Mouse (Mus musculus) CH12.LX (cell line): ENCODE measurements around the gene Itga2b. TPM values are rescaled to one million over a fixed set of nuclear protein-coding genes. Genes with fewer than 3 reads are reported as not detected.

Source experiments
- DNase-seq: peaks from one replicate; pipeline ENCODE4 v3.0.0-alpha.2; 2013; ENCODE audit errors: extremely low read depth
- H3K27ac ChIP-seq: 2 replicates; pipeline ENCODE4 v1.5.1; 2012; ENCODE audit warnings: low read depth, mild to moderate bottlenecking, control low read depth, moderate library complexity; ENCODE audit not compliant: insufficient read depth
- H3K27me3 ChIP-seq: replicated peaks from 2 replicates; pipeline ENCODE3; 2012; ENCODE audit warnings: inconsistent platforms
- H3K36me3 ChIP-seq, 2 experiments: replicated peaks in 1 of 2; 2 replicates each; pipeline versions ENCODE3 to v1.6.1; 2012; ENCODE audit warnings: inconsistent platforms in 1 of 2, low read length in 1 of 2, mild to moderate bottlenecking in 1 of 2, mixed read lengths in 1 of 2, moderate library complexity in 1 of 2; ENCODE audit not compliant: control insufficient read depth in 1 of 2, insufficient read depth in 1 of 2
- H3K4me1 ChIP-seq, 2 experiments: 2 replicates each; pipeline ENCODE4 v1.6.1; 2012; ENCODE audit warnings: inconsistent platforms in 1 of 2, moderate library complexity in 1 of 2; ENCODE audit not compliant: insufficient read depth in 2 of 2, control insufficient read depth in 1 of 2
- H3K4me2 ChIP-seq: 2 replicates; pipeline ENCODE4 v1.6.1; 2012; ENCODE audit warnings: low read depth, mild to moderate bottlenecking, control low read depth; ENCODE audit not compliant: poor library complexity, insufficient read depth, severe bottlenecking
- H3K4me3 ChIP-seq, 3 experiments: fragments of 150-350 bp in 1 of 3; sonication (generic) in 1 of 3; replicated peaks in 1 of 3; 2 replicates each; pipeline versions ENCODE3 to v1.5.1; 2011 to 2012; ENCODE audit warnings: low read depth in 2 of 3, low read length in 2 of 3, mild to moderate bottlenecking in 2 of 3, moderate library complexity in 2 of 3, control low read depth in 1 of 3, improper control_type of control experiment in 1 of 3, inconsistent platforms in 1 of 3, mixed read lengths in 1 of 3; ENCODE audit not compliant: poor library complexity in 1 of 3
- H3K79me2 ChIP-seq: replicated peaks from 2 replicates; pipeline ENCODE4 v1.6.1; 2012; ENCODE audit warnings: mild to moderate bottlenecking, moderate library complexity; ENCODE audit not compliant: control insufficient read depth, poor library complexity, insufficient read depth, severe bottlenecking; ENCODE audit errors: extremely low read depth
- H3K9ac ChIP-seq: 2 replicates; pipeline ENCODE4 v1.6.1; 2012; ENCODE audit warnings: low read depth, mild to moderate bottlenecking, control low read depth, moderate library complexity; ENCODE audit not compliant: insufficient read depth
- H3K9me3 ChIP-seq: replicated peaks from 2 replicates; pipeline ENCODE3; 2012; ENCODE audit warnings: low read length, inconsistent platforms, mixed read lengths
- BHLHE40 ChIP-seq: IDR thresholded peaks from 2 replicates; pipeline ENCODE4 v1.6.1; 2011; ENCODE audit warnings: mild to moderate bottlenecking, low read depth, low read length, improper control_type of control experiment
- CHD1 ChIP-seq: IDR thresholded peaks from 2 replicates; pipeline ENCODE4 v1.6.1; 2012; ENCODE audit warnings: low read depth, low read length, improper control_type of control experiment, inconsistent platforms
- CHD2 ChIP-seq: IDR thresholded peaks from 2 replicates; pipeline ENCODE4 v1.6.1; 2011; ENCODE audit warnings: low read length, improper control_type of control experiment
- E2F4 ChIP-seq: IDR thresholded peaks from 2 replicates; pipeline ENCODE4 v1.6.1; 2011; ENCODE audit warnings: low read depth, low read length, improper control_type of control experiment; ENCODE audit not compliant: insufficient replicate concordance
- ELF1 ChIP-seq: IDR thresholded peaks from 2 replicates; pipeline ENCODE4 v1.6.1; 2014; ENCODE audit warnings: low read depth, mild to moderate bottlenecking, inconsistent platforms, low read length, improper control_type of control experiment
- EP300 ChIP-seq: IDR thresholded peaks from 2 replicates; pipeline ENCODE4 v1.6.1; 2011; ENCODE audit warnings: low read length, improper control_type of control experiment
- ETS1 ChIP-seq: conservative IDR thresholded peaks from 2 replicates; pipeline ENCODE4 v1.6.1; 2012; ENCODE audit warnings: low read depth, mild to moderate bottlenecking, inconsistent platforms, low read length, improper control_type of control experiment, moderate library complexity
- GABPA ChIP-seq: IDR thresholded peaks from 2 replicates; pipeline ENCODE4 v1.6.1; 2012; ENCODE audit warnings: low read depth, low read length, improper control_type of control experiment, inconsistent platforms; ENCODE audit not compliant: insufficient replicate concordance
- HCFC1 ChIP-seq: IDR thresholded peaks from 2 replicates; pipeline ENCODE4 v1.6.1; 2012; ENCODE audit warnings: low read depth, mild to moderate bottlenecking, inconsistent platforms, low read length, improper control_type of control experiment
- IRF4 ChIP-seq: IDR thresholded peaks from 2 replicates; pipeline ENCODE4 v1.6.1; 2014; ENCODE audit warnings: low read depth, mild to moderate bottlenecking, inconsistent platforms, low read length, improper control_type of control experiment
- JUN ChIP-seq: IDR thresholded peaks from 2 replicates; pipeline ENCODE4 v1.6.1; 2011; ENCODE audit warnings: low read depth, mild to moderate bottlenecking, low read length, improper control_type of control experiment, moderate library complexity; ENCODE audit not compliant: insufficient read depth
- JUND ChIP-seq: conservative IDR thresholded peaks from 2 replicates; pipeline ENCODE4 v1.6.1; 2011; ENCODE audit warnings: low read depth, low read length, improper control_type of control experiment
- KAT2A ChIP-seq: IDR thresholded peaks from 2 replicates; pipeline ENCODE4 v1.6.1; 2012; ENCODE audit warnings: low read length, improper control_type of control experiment, inconsistent platforms; ENCODE audit not compliant: insufficient replicate concordance
- MAFK ChIP-seq: IDR thresholded peaks from 2 replicates; pipeline ENCODE4 v1.6.1; 2011; ENCODE audit warnings: low read length, improper control_type of control experiment; ENCODE audit not compliant: insufficient replicate concordance
- MAX ChIP-seq: IDR thresholded peaks from 2 replicates; pipeline ENCODE4 v1.6.1; 2011; ENCODE audit warnings: low read length, improper control_type of control experiment
- MEF2A ChIP-seq: IDR thresholded peaks from 2 replicates; pipeline ENCODE4 v1.6.1; 2014; ENCODE audit warnings: low read depth, mild to moderate bottlenecking, inconsistent platforms, low read length, improper control_type of control experiment, borderline replicate concordance
- MXI1 ChIP-seq: IDR thresholded peaks from 2 replicates; pipeline ENCODE4 v1.6.1; 2011; ENCODE audit warnings: mild to moderate bottlenecking, low read depth, low read length, improper control_type of control experiment
- MYC ChIP-seq: IDR thresholded peaks from 2 replicates; pipeline ENCODE4 v1.6.1; 2011; ENCODE audit warnings: low read depth, mild to moderate bottlenecking, improper control_type of control experiment, low read length
- NELFE ChIP-seq: IDR thresholded peaks from 2 replicates; pipeline ENCODE4 v1.6.1; 2011; ENCODE audit warnings: low read depth, low read length, improper control_type of control experiment
- PAX5 ChIP-seq: IDR thresholded peaks from 2 replicates; pipeline ENCODE4 v1.6.1; 2012; ENCODE audit warnings: low read length, inconsistent platforms, mixed read lengths
- POLR2A ChIP-seq: IDR thresholded peaks from 2 replicates; pipeline ENCODE4 v1.6.1; 2011; ENCODE audit warnings: low read depth, mild to moderate bottlenecking, improper control_type of control experiment, low read length
- RAD21 ChIP-seq: IDR thresholded peaks from 2 replicates; pipeline ENCODE4 v1.6.1; 2011; ENCODE audit warnings: low read depth, mild to moderate bottlenecking, low read length, improper control_type of control experiment, moderate library complexity
- RCOR1 ChIP-seq: conservative IDR thresholded peaks from 2 replicates; pipeline ENCODE4 v1.6.1; 2012; ENCODE audit warnings: low read depth, mild to moderate bottlenecking, inconsistent platforms, low read length, improper control_type of control experiment
- SIN3A ChIP-seq: IDR thresholded peaks from 2 replicates; pipeline ENCODE4 v1.6.1; 2012; ENCODE audit warnings: low read length, improper control_type of control experiment, inconsistent platforms
- SMC3 ChIP-seq: IDR thresholded peaks from 2 replicates; pipeline ENCODE4 v1.6.1; 2011; ENCODE audit warnings: low read depth, low read length, improper control_type of control experiment
- TBP ChIP-seq: conservative IDR thresholded peaks from 2 replicates; pipeline ENCODE4 v1.6.1; 2011; ENCODE audit warnings: low read depth, low read length, improper control_type of control experiment
- TCF12 ChIP-seq: IDR thresholded peaks from 2 replicates; pipeline ENCODE4 v1.6.1; 2014; ENCODE audit warnings: low read depth, mild to moderate bottlenecking, inconsistent platforms, low read length, improper control_type of control experiment
- USF1 ChIP-seq: IDR thresholded peaks from 2 replicates; pipeline ENCODE4 v1.6.1; 2014; ENCODE audit warnings: low read depth, mild to moderate bottlenecking, inconsistent platforms, low read length, improper control_type of control experiment
- ZC3H11A ChIP-seq: IDR thresholded peaks from 2 replicates; pipeline ENCODE4 v1.6.1; 2012; ENCODE audit warnings: low read depth, mild to moderate bottlenecking, inconsistent platforms, low read length, improper control_type of control experiment
- ZKSCAN1 ChIP-seq: IDR thresholded peaks from 2 replicates; pipeline ENCODE4 v1.6.1; 2012; ENCODE audit warnings: low read depth, inconsistent platforms, low read length, improper control_type of control experiment, borderline replicate concordance
- ZMIZ1 ChIP-seq: IDR thresholded peaks from 2 replicates; pipeline ENCODE4 v1.6.1; 2012; ENCODE audit warnings: low read depth, mild to moderate bottlenecking, inconsistent platforms, low read length, improper control_type of control experiment
- ZNF384 ChIP-seq: IDR thresholded peaks from 2 replicates; pipeline ENCODE4 v1.6.1; 2012; ENCODE audit warnings: low read depth, low read length, improper control_type of control experiment, inconsistent platforms
- dilution Hi-C: fragments of 300-500 bp; cut with MboI; formaldehyde crosslinking; loops from 2 replicates; pipeline ENCODE4 v1.14.3; 2020; ENCODE audit warnings: low sequenced_read_pairs; ENCODE audit not compliant: extremely low pct_unique_long_range_greater_than_20kb, extremely low pct_ligation_motif_present
- in situ Hi-C: fragments of 300-500 bp; cut with MboI; formaldehyde crosslinking; loops from 3 replicates; pipeline ENCODE4 v1.14.3; 2019; ENCODE audit warnings: low sequenced_read_pairs, low pct_ligation_motif_present, low pct_unique_long_range_greater_than_20kb, mixed read lengths
- polyA plus RNA-seq: library from polyadenylated mRNA; unstranded; fragments of >175 nt; gene quantifications from 2 replicates; pipeline ENCODE4 v1.2.1, GENCODE M21; 2012; ENCODE audit warnings: low read depth; ENCODE audit not compliant: insufficient read length
- total RNA-seq, 2 experiments: library from RNA; depleted of rRNA; stranded (reverse); fragments of 300-350 nt in 1 of 2; fragments of >200 nt in 1 of 2; gene quantifications; 2 replicates each; pipeline ENCODE4 v1.2.3; 2012 to 2014

Itga2b gene
- total and polyA plus RNA-seq, 3 experiments, result 0.95 to 3.6 (median 3.0) TPM

DNA sequence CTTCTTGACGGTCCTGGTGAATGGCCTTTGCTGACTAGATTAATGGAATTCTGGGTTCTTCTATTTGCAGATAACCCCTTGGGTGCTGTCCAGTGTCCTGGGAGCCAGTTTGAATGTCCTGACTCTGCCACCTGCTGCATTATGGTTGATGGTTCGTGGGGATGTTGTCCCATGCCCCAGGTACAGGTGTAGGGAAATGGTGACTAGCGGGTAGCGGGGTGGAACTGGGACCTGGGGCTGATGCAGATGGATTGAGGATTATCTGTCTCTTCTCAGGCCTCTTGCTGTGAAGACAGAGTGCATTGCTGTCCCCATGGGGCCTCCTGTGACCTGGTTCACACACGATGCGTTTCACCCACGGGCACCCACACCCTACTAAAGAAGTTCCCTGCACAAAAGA lies 36.1 kb downstream of the Itga2b start:
- Histone ChIP-seq H3K4me3 (peak overlapping the region in 2 of 3 experiments; percentile 18 to 60), H3K79me2 (no peaks in the 10 kb centered on the region), H3K27ac (no peak overlapping the region), H3K4me2 (peak overlapping the region; percentile 41; the same call in 1 of the 2 replicates), H3K36me3 (peaks cover 24 to 47% of the 10 kb centered on the region in 2 experiments), H3K4me1 (peaks cover 27 to 52% of the 10 kb centered on the region in 2 experiments)
- DNase-seq, result peak; percentile 23
- 0 out of 2 replicates have a peak, but pooled peaks have one; percentile 5 for TF ChIP-seq MYC
- 0 out of 2 replicates have a peak, but pooled peaks have one; percentile 5 for TF ChIP-seq POLR2A
- no peak for TF ChIP-seq NELFE
- no peak for TF ChIP-seq ZKSCAN1
- TF ChIP-seq, all 38 proteins: peak for 2
- dilution Hi-C loops, result no loop called here
- H3K27me3 ChIP-seq, result no peaks in the 10 kb centered on the region
- H3K9ac ChIP-seq, result no peak overlapping the region
- H3K9me3 ChIP-seq, result peaks cover 29% of the 10 kb centered on the region
- in situ Hi-C loops, result loop anchor here (5.0 kb wide), 1 partner anchor 132 kb away; no protein-coding TSS in a partner anchor

- H3K27me3 ChIP-seq, result no peaks in the 10 kb centered on the region
- H3K4me2 ChIP-seq, result peak overlapping the region; percentile 41
- peak overlapping the region; percentile 4 to 60 (median 18) for H3K4me3 ChIP-seq
- in situ Hi-C loops (loop anchor here (5.0 kb wide), 1 partner anchor 131 kb away; no protein-coding TSS in a partner anchor), dilution Hi-C loops (no loop called here)
- TF ChIP-seq KAT2A (no peak), ZNF384 (no peak), MAFK (no peak), ETS1 (no peak), NELFE (peak; percentile 8; the same call in 1 of the 2 replicates), SIN3A (no peak), GABPA (no peak), JUN (no peak), CHD1 (0 out of 2 replicates have a peak, but pooled peaks have one; percentile 43), ZKSCAN1 (no peak), PAX5 (no peak), JUND (no peak), MXI1 (peak; percentile 3; the same call in 1 of the 2 replicates), MYC (no peak), RCOR1 (no peak), ZMIZ1 (peak; percentile 30; the same call in 1 of the 2 replicates), MAX (no peak), ZC3H11A (no peak), MEF2A (no peak), ELF1 (no peak), HCFC1 (no peak), EP300 (no peak), BHLHE40 (no peak), SMC3 (no peak), CHD2 (no peak), POLR2A (no peak), USF1 (no peak), IRF4 (no peak), TCF12 (no peak), RAD21 (no peak), E2F4 (no peak), TBP (no peak)
- peak overlapping the region; percentile 88 for H3K27ac ChIP-seq
- H3K79me2 ChIP-seq, result no peaks in the 10 kb centered on the region
- peaks cover 20% of the 10 kb centered on the region for H3K9me3 ChIP-seq
- peaks cover 27 to 53% of the 10 kb centered on the region in 2 experiments for H3K4me1 ChIP-seq
- peak overlapping the region; percentile 14; the same call in 1 of the 2 replicates for H3K9ac ChIP-seq
- peaks cover 24 to 41% of the 10 kb centered on the region in 2 experiments for H3K36me3 ChIP-seq
- DNase-seq, result no peak
These were observed 37.0 kb downstream of the Itga2b start for GRCm38 (mm10) chr11:102432896-102433295.
